Mouse (Mus musculus): Measurements from ENCODE around the gene Zfp106. TPM values are rescaled to one million over a fixed set of nuclear protein-coding genes. Genes with fewer than 3 reads are reported as not detected.
"Not testable (repeated sequence)": the region's sequence is repeated elsewhere in the genome, so short reads cannot be mapped to it uniquely, and the experiment has no call there.

The Zfp106 gene
- polyA plus RNA-seq, 1 experiment from 2014 or later = 40.9 TPM

- not testable (repeated sequence) for H3K36me3 ChIP-seq; H3K27me3 ChIP-seq; ATAC-seq (replicated peaks; ENCODE audit: insufficient number of reproducible peaks, insufficient read depth, low FRiP score, low read depth); H3K4me1 ChIP-seq (replicated peaks); H3K4me2 ChIP-seq; H3K9ac ChIP-seq; H3K27ac ChIP-seq; H3K9me3 ChIP-seq (replicated peaks); H3K4me3 ChIP-seq
- WGBS = 94% methylated on average over 3 of the region's 3 CpGs
These were observed 8.5 kb upstream of the Zfp106 start for GRCm38 (mm10) chr2:120572161-120572560.

DNA sequence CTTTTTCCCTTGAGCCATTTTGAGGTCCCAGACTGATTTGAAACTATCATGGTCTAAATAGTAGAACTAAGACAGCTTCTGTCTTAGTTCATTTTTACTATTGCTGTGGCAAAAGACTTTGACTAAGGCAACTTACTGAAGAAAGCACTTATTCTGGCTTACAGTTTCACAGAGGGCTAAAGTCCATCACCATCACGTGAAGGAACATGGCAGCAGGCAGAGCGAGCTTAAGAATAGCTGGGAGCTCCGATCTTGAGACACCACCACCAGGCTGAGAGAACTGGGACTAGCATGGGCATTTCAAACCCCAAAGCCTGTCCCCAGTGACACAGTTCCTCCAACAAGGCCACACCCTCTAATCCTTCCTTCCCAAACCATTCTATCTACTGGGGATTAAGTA lies 7.4 kb upstream of the Zfp106 start:
- Histone ChIP-seq H3K27me3 (no peaks in the 10 kb centered on the region), H3K9ac (no peak overlapping the region), H3K36me3 (no peaks in the 10 kb centered on the region), H3K4me2 (no peak overlapping the region), H3K4me3 (no peak overlapping the region), H3K9me3 (replicated peaks) (no peaks in the 10 kb centered on the region), H3K4me1 (replicated peaks) (peaks cover 10% of the 10 kb centered on the region), H3K27ac (no peak overlapping the region)
- 94% methylated on average over 3 of the region's 3 CpGs for WGBS
- no peak for ATAC-seq (replicated peaks; ENCODE audit: insufficient number of reproducible peaks, insufficient read depth, low FRiP score, low read depth)

GRCm38 (mm10) chr2:120567798-120568320 lies 4.2 kb upstream of the Zfp106 start:
- peak overlapping the region; percentile 66 for H3K4me2 ChIP-seq
- no peaks in the 10 kb centered on the region for H3K36me3 ChIP-seq
- H3K4me3 ChIP-seq = peak overlapping the region; percentile 70
- peak overlapping the region; percentile 71 for H3K9ac ChIP-seq
- peaks cover 16% of the 10 kb centered on the region for H3K4me1 ChIP-seq (replicated peaks)
- H3K9me3 ChIP-seq (replicated peaks) = no peaks in the 10 kb centered on the region
- no peaks in the 10 kb centered on the region for H3K27me3 ChIP-seq
- peak; percentile 71 for ATAC-seq (replicated peaks; ENCODE audit: insufficient number of reproducible peaks, insufficient read depth, low FRiP score, low read depth)
- WGBS = under 1% methylated on average over 22 of the region's 22 CpGs
- H3K27ac ChIP-seq = peak overlapping the region; percentile 91

GRCm38 (mm10) chr2:120566886-120567797 lies 3.5 kb upstream of the Zfp106 start, which contains the start of gene Snap23:
Gene Snap23, plus strand, starts transcription at chr2:120567671.
- peak; percentile 96 for ATAC-seq (replicated peaks; ENCODE audit: insufficient number of reproducible peaks, insufficient read depth, low FRiP score, low read depth)
- Histone ChIP-seq H3K4me3 (peak within 1 kb of the TSS; percentile 70), H3K36me3 (no peaks in the 10 kb centered on the region), H3K27ac (peak within 1 kb of the TSS; percentile 91), H3K9ac (peak within 1 kb of the TSS; percentile 71), H3K4me2 (peak within 1 kb of the TSS; percentile 66), H3K9me3 (replicated peaks) (no peaks in the 10 kb centered on the region), H3K4me1 (replicated peaks) (peaks cover 23% of the 10 kb centered on the region), H3K27me3 (no peaks in the 10 kb centered on the region)
- under 1% methylated on average over 42 of the region's 42 CpGs for WGBS

DNA sequence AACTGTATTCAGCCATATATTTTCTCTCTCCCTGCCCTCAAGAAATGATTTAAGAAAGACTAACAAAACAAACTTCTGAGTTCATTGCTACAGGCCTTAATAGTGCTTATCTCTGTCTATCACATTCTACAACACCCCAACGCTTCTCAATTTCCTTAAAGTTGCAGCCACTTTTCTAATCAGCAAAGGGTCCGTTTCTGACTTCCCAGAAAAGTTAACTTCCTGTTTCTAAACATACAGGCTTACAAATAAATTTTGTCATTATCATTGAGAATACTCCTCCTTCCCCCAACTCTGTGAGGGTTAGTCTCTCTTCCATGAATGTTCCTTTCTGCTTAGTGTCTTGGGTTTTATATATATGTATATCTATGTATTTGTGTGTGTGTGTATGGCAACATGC lies 1.7 kb upstream of the Zfp106 start:
- H3K36me3 ChIP-seq = no peaks in the 10 kb centered on the region
- peaks cover 29% of the 10 kb centered on the region for H3K4me1 ChIP-seq (replicated peaks)
- no peak overlapping the region for H3K9ac ChIP-seq
- H3K27ac ChIP-seq = no peak overlapping the region
- ATAC-seq (replicated peaks; ENCODE audit: insufficient number of reproducible peaks, insufficient read depth, low FRiP score, low read depth) = no peak
- no peaks in the 10 kb centered on the region for H3K9me3 ChIP-seq (replicated peaks)
- no peak overlapping the region for H3K4me3 ChIP-seq
- no peaks in the 10 kb centered on the region for H3K27me3 ChIP-seq
- H3K4me2 ChIP-seq = no peak overlapping the region
- WGBS = 64% methylated on average over 2 of the region's 2 CpGs

- H3K4me3 ChIP-seq; H3K9me3 ChIP-seq (replicated peaks); H3K27ac ChIP-seq; H3K27me3 ChIP-seq; H3K4me2 ChIP-seq; H3K9ac ChIP-seq; ATAC-seq (replicated peaks; ENCODE audit: insufficient number of reproducible peaks, insufficient read depth, low FRiP score, low read depth); H3K36me3 ChIP-seq: not testable (repeated sequence)
- 86% methylated on average over 4 of the region's 4 CpGs for WGBS
- peaks cover 29% of the 10 kb centered on the region for H3K4me1 ChIP-seq (replicated peaks)
These were observed 1.0 kb upstream of the Zfp106 start for GRCm38 (mm10) chr2:120564548-120565188.

- no peak for ATAC-seq (replicated peaks; ENCODE audit: insufficient number of reproducible peaks, insufficient read depth, low FRiP score, low read depth)
- H3K27ac ChIP-seq = peak overlapping the region; percentile 84
- H3K9ac ChIP-seq = peak overlapping the region; percentile 98
- no peaks in the 10 kb centered on the region for H3K36me3 ChIP-seq
- no peaks in the 10 kb centered on the region for H3K27me3 ChIP-seq
- peak overlapping the region; percentile 62 for H3K4me2 ChIP-seq
- H3K4me3 ChIP-seq = peak overlapping the region; percentile 98
- H3K9me3 ChIP-seq (replicated peaks) = no peaks in the 10 kb centered on the region
- 18% methylated on average over 9 of the region's 9 CpGs for WGBS
- peaks cover 21% of the 10 kb centered on the region for H3K4me1 ChIP-seq (replicated peaks)
These were observed 796 bp downstream of the Zfp106 start for GRCm38 (mm10) chr2:120562859-120563234.

GRCm38 (mm10) chr2:120561524-120561923 lies 2.1 kb downstream of the Zfp106 start:
- ATAC-seq (replicated peaks; ENCODE audit: insufficient number of reproducible peaks, insufficient read depth, low FRiP score, low read depth) = no peak
- H3K27me3 ChIP-seq = no peaks in the 10 kb centered on the region
- no peak overlapping the region for H3K27ac ChIP-seq
- H3K4me1 ChIP-seq (replicated peaks) = peaks cover 24% of the 10 kb centered on the region
- no peaks in the 10 kb centered on the region for H3K9me3 ChIP-seq (replicated peaks)
- H3K4me3 ChIP-seq = no peak overlapping the region
- H3K4me2 ChIP-seq = no peak overlapping the region
- 100% methylated on average over 1 of the region's 1 CpGs for WGBS
- H3K36me3 ChIP-seq = no peaks in the 10 kb centered on the region
- H3K9ac ChIP-seq = no peak overlapping the region

DNA sequence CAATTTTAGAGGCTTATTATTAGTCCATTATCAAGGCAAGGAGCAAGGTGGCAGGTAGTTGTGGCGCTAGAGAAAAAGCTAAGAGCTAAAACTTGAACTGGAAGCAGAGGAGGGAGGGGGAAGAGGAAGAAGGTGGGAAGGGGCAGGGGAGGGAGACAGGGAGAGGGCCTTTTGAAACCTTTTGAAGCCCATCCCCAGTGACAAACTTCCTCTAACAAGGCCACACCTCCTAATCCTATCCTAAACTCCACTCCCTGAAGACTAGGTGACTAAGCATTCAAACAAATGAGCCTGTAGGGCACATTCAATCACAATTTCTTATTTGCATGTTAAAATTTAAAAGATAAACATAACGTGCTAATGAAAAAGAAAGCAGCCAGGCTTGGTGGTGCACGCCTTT lies 4.8 kb downstream of the Zfp106 start:
- 76% methylated on average over 3 of the region's 3 CpGs for WGBS
- Histone ChIP-seq H3K9me3 (replicated peaks) (no peaks in the 10 kb centered on the region), H3K4me1 (replicated peaks) (peaks cover 20% of the 10 kb centered on the region), H3K9ac (no peak overlapping the region), H3K36me3 (peaks cover 4% of the 10 kb centered on the region; the same call in 1 of the 2 replicates), H3K4me2 (no peak overlapping the region), H3K4me3 (no peak overlapping the region), H3K27me3 (no peaks in the 10 kb centered on the region), H3K27ac (no peak overlapping the region)
- ATAC-seq (replicated peaks; ENCODE audit: insufficient number of reproducible peaks, insufficient read depth, low FRiP score, low read depth) = no peak

- Histone ChIP-seq H3K36me3 (peaks cover 20% of the 10 kb centered on the region), H3K4me3 (no peak overlapping the region), H3K4me2 (no peak overlapping the region), H3K4me1 (replicated peaks) (peaks cover 8% of the 10 kb centered on the region; the same call in 1 of the 2 replicates), H3K27me3 (no peaks in the 10 kb centered on the region), H3K27ac (no peak overlapping the region), H3K9ac (no peak overlapping the region), H3K9me3 (replicated peaks) (no peaks in the 10 kb centered on the region)
- ATAC-seq (replicated peaks; ENCODE audit: insufficient number of reproducible peaks, insufficient read depth, low FRiP score, low read depth) = no peak
- 69% methylated on average over 3 of the region's 3 CpGs for WGBS
These were observed 6.8 kb downstream of the Zfp106 start for GRCm38 (mm10) chr2:120556868-120557267.

DNA sequence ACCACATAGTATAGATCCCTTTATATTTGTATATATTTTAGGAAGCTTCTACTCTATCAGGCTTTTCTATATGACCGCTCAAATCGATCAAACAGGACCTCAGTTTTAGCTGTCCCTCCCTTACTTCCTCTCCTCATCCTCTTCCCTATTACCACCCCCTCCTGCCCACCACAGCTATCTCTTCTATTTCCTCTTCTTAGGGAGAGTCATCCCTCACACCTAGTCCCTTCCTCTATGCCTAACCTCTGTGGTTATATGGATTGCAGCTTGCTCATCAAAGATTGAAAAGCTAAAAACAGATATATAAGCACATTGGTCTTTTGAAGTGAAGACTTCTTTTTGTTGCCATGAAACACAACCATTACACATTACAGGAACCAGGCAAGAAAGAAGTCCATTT lies 18.9 kb downstream of the Zfp106 start:
- Histone ChIP-seq H3K9ac (no peak overlapping the region), H3K4me3 (no peak overlapping the region), H3K4me2 (no peak overlapping the region), H3K4me1 (replicated peaks) (peaks cover 9% of the 10 kb centered on the region), H3K36me3 (peaks cover 15% of the 10 kb centered on the region), H3K27me3 (no peaks in the 10 kb centered on the region), H3K9me3 (replicated peaks) (no peaks in the 10 kb centered on the region), H3K27ac (no peak overlapping the region)
- WGBS = 90% methylated on average over 2 of the region's 2 CpGs
- no peak for ATAC-seq (replicated peaks; ENCODE audit: insufficient number of reproducible peaks, insufficient read depth, low FRiP score, low read depth)
